Mouse (Mus musculus) frontal cortex, postnatal 14 days (tissue): ENCODE results near the gene Myo16.

Source experiments
- DNase-seq, 2 experiments: peaks; one replicate each; pipeline ENCODE4 v3.0.0; 2022; ENCODE audit warnings: low spot score in 2 of 2

The Myo16 gene

DNA sequence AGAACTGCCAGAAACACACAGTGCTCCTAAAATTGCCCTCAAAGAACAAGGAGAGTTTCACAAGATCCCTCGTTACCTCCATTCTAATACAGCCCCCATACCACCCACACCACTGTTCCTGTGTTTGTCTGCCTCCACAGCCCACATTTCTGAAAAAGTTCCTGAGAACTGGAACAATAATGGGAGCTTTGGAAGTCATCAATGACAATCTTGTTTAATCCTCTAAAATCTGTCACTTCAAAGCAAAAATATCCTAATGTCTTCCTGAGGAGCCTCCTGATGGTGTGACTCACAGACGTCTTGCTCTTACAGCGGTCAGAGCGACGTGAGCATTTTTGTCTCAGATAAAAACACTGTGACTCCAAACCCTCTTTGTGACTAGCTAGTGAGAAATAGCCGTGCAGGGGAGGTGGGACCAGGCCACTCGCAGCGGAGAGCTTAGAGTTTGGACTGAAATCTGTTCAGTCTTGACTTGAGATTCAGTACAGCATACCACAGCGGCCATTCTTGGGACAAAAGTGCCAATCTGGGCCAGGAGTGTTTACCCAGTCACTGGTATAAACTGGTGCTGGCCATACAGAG, 394.4 kb downstream of the Myo16 start:
- DNase-seq, result no peak

DNA sequence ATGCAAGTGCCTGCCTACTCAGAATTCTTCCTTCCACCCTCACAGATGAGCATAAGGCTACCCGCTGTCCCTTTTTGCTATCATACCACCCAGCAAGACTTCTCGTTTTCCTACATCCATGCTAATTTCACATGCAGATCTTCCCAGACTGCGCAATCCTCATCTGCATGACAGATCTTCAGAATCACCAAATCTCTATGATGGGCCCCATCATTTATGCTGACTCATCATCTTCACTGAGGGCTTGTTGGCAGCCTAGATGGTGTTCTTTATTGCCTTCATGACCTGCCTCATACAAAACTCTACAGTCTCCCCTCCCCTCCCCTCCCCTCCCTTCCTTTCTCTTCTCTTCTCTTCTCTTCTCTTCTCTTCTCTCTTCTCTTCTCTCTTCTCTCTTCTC, 395.7 kb downstream of the Myo16 start:
- DNase-seq, result no peak

DNA sequence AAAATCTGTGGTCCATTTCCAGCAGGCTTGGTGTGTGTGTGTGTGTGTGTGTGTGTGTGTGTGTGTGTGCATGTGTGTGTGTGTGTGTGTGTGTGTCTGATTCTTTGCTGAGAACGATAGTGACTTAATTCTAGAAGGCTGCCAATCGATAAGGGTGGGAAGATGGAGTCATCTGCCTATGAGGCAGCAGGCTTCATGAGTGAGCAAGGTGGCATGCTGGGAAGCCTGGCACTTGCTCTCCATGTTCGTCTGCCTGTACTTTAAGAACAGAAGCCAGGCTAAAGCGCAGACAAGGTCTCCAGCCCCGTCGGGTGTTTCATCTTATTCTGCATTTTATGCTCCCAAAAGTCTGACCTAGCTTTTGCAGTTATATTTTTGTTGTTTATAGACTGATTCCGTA, 404.2 kb downstream of the Myo16 start:
- DNase-seq, result no peak

DNA sequence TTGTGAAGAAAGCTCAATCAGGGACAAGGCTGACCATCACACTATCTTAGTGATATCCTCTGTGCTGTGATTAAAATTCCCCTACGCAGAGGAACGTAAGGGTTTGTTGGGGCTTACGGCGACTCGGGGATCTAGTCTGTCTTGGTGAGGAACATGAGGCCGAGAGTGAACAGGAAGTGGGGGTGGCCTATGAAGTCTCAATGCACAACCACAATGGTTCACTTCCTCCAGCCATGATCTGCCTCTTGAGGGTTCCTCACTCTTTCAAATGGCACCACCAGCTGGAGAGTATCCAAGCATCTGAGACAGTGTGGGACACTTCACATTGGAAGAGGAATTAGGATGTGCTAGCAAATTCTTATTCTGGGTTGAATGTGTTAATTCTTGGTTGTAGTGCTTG, 405.8 kb downstream of the Myo16 start:
- DNase-seq, result no peak

DNA sequence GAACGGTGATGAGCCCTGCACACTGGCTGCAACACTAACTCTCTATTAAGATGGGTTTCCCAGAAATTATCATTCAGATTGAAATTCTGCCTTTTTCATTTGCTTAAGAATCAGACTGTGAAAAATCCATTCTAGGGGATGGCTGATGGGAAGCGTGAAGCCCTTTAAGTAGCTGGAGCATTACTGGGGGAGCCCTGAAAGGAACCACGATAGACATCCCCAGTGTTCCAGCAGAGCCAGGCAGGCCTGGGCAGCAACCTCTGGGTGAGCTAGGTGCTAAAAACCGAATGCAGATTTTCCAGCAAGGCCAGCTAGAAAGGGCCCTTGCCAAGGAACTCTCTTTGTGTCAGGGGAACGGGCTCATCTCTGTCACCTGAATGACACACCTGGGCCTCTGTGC, 407.9 kb downstream of the Myo16 start:
- DNase-seq, result no peak

DNA sequence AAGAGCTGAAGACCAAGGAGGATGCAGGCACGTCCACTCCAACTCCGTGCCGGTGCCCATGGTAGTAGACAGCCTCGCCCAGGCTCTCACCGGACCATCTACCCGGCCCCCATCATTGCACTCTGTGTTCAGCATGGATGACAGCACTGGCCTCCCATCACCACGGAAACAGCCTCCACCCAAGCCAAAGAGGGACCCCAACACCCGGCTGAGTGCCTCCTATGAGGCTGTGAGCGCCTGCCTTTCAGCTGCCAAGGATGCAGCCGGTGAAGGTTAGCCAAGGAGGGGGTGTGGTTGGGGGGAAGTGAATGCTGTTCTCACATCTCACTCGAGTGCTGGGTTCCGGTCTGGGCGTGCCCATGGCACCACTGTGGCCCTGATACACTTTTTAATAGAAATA, 408.3 kb downstream of the Myo16 start:
- DNase-seq, result no peak

DNA sequence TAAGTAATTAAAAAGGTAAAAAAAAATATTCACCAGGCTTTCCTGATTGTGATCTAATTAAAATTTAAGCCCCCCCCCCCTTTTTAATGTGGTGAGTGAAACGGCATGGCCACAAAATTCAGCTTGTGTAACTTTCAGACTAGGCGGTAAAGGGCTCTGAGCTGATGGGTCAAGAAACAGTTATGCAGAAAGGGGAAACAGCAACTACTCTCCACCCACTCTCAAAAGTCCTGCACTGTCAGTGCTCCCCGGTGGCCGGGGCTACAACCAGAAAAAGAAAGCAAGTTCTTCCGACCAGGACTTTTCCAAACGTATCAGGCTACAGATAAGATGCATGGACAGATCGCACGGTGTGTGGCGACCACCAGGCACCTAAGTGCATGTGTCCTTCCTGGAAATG, 408.9 kb downstream of the Myo16 start:
- DNase-seq, result no peak

DNA sequence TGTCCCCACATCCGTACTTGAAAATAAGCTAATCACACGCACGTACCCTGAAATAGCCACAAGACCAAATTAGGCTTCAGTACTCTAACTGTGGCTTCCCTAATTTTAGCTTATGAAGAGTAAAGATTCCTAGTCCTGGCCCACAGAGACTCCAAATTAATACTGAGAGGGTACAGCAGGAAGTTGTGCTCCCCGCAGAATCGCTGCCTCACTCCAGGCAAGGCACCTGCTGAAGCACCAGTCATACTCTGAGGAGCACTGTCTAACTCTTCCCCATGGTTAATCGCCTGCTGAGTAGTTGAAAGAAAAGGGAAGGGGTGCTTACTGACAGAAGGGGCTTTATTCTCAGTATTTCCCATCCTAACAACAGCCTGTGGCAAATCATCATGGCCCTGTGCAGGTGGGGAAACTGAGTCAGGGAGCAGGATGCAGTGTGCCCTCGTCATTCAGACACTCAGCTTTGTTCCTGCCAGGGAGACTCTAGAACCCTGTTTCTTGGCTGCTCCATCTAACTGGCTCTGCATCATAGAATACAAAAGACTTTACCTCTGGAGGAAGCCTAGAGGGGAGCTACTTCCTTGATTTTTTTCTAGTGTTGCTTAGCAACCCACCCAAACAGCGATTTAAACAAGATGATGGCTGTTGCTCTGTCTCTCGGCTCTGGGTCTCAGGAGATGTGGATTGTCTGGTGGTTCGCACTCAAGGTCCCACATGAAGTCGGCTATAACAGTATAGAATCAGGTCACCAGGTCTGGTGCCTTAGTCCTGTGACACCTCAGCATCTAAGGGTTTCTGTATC, 411.7 kb downstream of the Myo16 start:
- DNase-seq, result no peak

DNA sequence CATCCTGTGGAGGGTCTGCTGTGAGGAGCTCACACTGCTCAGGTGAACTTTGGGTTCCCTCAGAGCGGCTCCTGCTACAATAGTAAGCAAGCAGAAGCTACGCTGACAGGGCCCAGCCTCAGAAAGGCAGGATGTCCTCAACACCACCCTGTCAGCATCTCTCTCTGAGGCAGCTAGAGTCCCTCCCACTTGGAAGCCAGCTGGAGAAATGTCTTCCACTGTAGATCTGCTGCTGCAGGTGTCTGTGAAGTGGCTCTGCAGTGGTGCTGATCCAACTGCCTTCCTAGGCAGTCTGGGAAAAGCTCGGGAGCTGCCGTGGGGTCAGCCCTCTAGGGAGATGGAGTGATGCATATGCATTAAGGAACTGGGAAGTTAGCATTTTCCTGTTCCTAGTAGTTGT, 414.7 kb downstream of the Myo16 start:
- DNase-seq, result no peak

DNA sequence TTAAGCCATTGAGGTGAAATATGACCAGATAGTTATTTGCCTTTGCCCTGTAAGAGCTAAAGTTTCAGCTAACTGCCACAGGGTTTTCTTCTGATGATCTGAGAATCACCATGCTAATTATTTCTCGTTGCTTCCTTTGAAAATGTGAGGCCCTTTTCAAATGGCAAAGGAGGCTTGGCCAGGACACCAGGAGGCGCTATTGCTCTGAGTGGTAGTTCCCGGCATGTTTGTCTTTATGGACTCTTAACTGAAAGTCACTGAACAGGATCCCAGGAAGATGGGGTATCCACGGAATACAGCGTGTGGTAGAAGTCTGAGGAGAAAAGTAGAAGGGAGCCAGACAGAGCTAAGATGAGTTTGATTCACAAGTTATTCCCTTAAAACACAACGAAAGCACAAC, 420.4 kb downstream of the Myo16 start:
- peak; percentile 29 to 70 for DNase-seq

DNA sequence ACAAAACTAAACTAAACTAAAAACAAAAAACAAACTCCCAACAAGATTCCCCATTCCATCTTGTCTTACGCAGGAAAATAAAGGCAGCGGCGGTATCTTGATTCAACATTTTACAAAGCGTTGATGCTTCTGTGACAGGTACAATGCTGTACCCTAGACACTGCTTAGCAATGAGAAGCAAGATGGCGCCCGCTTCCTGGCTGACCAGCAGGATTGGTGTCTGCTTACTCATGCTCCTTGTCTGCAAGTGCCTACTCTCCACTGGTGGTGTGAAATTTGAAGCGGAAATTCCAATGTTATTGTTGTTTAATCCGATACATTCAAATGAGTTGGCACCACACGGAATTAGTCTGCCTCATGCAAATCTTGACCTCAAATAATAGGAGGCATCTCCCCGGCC, 421.5 kb downstream of the Myo16 start:
- DNase-seq, result no peak

DNA sequence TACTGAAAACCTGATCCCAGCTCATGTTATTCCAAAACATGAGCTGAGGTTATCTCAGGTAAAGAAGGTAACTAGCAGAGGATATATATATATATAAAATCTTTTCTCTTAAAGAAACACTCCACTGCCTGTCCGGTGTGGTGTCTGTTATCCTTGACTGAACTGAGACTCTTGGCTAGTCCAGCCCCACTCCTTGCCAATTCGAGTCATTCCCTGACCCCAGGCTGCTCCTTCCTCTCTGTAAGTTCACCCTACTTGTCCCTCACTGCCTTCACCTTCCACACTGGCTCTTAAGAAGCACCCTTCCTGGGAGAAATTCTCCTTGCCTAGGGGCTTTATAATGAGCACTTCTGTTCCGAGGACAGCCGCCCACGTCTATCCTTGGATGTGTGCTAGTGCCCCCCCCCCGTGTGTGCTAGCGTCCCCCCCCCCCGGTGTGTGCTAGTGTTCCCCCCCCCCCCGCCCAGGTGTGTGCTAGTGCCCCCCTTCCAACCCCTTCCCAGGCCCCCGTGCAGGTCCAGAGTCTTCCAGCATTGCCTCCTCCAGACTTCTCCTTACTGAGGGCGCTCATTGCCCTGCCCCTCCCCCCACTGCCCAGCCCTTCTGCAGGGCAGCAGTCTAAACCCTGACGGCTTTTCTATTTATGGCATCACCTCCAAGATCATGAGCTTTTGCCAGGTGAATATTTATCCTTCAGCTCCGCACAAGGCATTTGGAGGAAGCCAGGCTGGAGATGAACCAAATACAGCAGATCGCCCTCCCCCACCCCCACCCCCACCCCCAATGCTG, 433.4 kb downstream of the Myo16 start:
- no peak for DNase-seq

DNA sequence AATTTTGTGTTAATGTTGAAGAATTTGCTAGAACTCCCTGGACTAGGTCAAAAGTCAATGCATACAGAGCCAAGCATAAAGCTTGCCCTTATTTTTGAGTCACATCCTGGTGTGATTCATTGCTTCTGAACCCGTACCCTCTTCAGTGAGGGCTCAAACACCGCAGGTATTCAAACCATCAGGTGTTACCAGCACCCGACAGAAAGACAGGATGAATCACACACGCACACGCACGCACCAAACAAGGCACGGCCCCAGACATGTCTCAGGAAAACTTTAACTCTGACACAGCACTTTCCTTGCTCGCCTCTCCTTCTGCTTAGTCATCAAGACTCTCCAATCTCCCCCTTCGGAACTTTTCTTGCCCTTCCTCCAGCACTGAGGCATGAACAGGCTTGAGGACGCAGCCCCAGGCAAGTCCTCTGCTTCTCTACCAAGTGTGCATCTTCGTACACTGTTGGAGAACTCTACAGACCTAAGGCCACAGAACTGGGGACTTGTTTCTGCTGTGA, 435.8 kb downstream of the Myo16 start:
- no peak for DNase-seq

DNA sequence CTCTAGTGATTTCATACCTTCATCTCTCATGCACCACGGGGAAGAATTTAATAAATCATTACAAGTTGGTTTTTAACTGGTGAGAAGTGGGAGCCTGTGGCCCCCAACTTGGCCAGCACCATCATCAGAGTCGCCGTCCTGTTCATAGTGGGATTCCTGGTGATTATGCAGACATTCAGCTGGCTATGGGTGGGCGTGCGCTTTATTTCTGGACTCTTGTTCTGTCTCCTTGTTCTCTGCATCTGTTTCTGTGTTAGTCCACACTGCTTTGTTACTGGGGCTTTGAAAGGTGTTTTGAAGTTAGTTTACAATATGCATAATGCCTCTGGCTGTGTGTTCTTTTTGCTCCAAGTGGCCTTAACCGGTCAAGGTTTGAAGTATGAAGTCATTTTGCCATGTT, 439.2 kb downstream of the Myo16 start:
- no peak for DNase-seq

DNA sequence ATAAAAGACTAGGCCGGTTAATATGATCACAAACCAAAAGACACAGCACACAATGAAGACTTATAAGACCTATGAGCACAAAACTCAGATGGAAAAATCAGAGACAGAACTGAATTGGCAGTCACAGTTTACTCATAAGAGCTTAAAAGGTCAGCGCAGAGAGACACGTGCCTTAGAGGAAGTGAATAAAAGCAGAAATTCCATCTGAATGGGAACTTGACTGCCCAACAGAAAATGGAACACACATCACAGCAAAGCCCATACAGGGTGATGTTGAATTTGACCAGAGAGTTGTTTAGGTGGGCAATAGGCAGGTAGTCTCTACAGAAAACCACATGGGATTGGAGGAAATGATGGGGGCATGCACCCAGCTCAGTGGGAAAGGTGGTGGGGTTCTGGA, 442.6 kb downstream of the Myo16 start:
- DNase-seq, result no peak

DNA sequence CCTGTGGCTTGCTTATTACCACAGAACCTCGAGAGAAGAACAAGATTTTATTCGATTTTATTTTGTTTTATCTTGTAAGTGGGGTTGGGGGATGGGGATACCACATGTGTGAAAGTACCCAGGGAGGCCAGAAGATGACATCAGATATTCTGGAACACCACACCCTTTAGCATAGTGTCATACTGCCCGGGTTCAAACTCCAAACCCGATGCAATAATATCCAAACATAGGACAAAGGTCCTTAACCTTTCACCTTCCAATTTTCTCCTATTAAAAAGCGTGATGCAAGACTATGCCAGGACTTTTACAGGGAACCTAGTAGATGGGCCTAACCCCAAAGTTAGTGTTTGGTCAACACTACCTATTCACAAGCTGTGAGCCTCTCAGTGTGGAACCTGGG, 443.9 kb downstream of the Myo16 start:
- DNase-seq, result no peak

DNA sequence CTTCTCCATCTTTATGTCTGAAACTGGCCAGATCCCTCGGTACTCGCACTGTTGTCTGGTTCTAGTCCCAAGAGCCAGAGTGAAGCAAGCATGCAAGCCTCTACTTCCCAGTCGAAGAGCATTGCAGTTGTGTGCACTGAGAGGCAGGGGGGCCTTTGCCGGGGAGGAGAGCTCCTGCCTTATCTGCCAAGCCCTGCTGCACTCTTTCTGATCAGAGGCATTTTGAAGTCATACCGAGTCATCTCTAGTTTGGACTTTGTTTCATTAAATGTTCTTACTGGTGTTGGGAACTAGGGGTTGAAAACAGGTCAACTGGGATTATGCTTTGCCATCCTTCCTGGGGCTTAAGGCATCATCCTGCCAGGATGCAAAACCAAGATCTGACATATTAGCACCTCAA, 445.2 kb downstream of the Myo16 start:
- no peak for DNase-seq

DNA sequence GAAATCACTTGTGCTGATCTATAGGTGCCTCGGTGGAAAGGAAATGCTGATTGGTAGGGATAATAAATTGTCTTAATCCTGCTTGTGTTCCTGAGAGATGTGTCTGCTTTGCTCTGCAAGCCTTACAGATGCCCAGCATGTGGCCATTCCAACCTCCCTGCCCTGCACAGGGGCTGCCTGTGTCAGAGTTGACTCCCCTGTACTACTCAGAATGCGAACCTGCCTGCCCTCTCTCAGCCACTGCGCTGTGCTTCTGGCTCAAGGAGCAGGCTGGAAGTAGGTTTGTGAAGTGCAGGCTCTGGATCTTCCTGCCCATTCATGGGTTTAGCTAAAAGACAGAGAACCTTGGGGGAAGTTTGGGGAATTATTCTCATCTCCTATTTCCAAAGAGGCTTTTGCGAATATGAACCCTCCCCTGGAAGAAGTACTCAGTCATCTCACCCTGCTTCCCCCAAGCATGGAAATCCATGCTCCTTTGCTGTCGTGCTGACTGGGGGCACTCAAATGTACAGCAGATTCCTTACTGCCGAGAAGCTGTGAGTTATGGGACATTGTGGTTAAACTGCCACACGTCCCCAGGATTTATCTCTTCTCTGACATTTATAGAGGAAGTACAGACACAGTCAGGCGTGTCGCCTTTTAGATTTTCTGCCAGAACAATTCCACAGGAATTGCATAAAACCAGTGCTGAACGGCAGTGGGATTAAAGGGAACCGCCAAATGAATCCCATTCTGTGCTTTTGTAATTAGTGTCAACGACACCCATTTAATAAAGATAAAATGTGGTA, 452.5 kb downstream of the Myo16 start:
- no peak for DNase-seq

DNA sequence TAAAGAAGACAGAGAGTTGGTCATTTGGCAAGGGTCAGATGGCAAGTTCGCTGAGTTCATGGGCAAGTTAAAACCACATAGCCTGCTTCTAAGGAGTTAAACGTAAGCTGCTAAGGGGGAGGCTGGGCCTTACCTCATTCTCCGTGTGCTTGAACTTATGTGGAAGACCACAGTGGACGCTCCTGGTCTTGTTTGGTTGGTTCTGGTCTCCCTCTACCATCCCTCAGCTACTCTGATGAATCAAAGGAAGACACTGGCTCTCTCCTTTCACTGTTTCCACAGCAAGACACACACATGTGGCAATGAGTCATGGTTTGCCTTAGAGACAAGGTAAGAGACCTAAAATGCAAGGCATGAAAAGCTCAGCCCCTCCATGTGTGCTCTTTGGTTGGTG, 453.1 kb downstream of the Myo16 start:
- DNase-seq, result no peak

DNA sequence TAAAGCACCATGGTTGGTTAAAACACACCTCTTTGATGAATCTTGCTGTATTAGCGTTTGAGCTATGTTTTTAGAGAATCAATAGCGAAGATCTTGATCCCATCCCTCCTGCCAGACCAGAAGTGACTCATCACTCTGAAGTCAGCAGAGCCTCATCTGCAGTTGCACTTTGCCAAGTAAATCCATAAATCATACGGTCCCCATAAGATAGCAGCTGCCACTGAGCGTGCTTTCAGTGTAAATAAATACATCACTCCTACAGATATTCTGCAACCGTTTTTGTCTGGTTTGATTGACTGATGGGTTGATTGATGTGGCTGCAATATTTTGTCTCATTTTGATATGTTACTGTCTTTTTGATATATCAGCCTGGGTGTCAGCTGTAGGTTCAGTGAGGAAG, 457.9 kb downstream of the Myo16 start:
- DNase-seq, result no peak

DNA sequence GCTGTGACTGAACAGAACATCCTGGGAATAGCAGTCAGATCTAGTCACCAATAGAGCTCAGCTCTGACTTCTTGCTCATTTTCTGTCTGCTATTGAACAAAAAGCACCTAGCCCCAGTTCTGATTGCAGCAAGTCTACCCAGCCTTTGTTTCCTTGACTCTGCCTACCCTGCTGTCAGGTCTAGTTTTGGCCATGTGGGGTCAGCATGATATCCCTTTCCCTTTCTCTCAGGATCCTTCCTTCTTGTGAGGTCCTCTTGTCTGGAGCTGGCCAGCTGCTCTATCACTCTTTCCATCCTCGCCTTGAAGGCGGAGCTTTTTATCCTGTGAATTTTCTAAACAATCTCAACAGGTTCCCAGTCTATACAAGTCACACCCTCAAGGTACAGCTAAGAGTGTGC, 459.7 kb downstream of the Myo16 start:
- DNase-seq, result no peak

DNA sequence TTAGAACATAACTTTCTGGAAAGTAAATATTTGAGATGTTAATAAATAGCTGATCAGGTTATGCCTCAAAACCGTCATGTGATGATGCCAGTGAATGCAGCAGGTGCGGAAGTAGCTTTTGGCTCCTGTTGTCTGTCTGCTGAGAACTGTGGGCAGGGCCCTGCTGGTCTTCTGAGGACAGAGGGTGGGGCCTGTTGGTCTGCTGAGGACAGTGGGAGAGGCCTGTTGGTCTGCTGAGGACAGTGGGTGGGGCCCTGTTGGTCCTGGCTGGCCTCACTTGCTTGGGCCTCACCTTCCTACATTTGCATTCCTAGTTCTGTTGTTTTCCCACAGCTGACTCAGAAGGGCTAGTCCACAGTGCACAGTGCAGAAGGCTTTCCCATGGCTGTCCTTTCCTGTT, 466.0 kb downstream of the Myo16 start:
- no peak for DNase-seq
